Mouse (Mus musculus): ENCODE results near the gene Isg20.

Gene Isg20

GRCm38 (mm10) chr7:78903174-78903870, 9.9 kb upstream of the Isg20 start:
- DNase-seq (ENCODE audit: inconsistent age in 2 of 2, low spot score in 1 of 2) = peak in 1 of 2 experiments; percentile 76

DNA sequence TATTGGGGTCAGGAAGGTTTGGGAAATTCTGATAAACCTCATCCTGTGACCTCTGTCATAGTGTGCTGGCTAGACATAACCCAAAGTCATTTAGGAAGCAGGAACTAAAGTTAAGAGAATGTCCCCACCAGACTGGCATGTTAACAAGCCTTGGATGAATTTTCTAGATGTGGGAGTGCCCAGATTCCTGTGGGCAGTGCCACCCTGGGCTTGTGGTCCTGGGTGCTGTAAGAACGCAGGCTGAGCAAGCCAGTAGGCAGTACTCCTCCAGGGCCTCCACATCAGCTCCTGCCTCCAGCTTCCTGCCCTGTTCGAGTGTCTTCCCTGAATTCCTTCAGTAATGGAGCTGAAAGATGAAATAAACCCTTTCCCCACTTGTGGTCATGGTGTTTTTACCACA, 9.0 kb upstream of the Isg20 start:
- DNase-seq (ENCODE audit: inconsistent age in 2 of 2, low spot score in 1 of 2) = no peak

- DNase-seq (ENCODE audit: inconsistent age in 2 of 2, low spot score in 1 of 2) = no peak
These were observed 4.2 kb upstream of the Isg20 start for GRCm38 (mm10) chr7:78909026-78909425.

DNA sequence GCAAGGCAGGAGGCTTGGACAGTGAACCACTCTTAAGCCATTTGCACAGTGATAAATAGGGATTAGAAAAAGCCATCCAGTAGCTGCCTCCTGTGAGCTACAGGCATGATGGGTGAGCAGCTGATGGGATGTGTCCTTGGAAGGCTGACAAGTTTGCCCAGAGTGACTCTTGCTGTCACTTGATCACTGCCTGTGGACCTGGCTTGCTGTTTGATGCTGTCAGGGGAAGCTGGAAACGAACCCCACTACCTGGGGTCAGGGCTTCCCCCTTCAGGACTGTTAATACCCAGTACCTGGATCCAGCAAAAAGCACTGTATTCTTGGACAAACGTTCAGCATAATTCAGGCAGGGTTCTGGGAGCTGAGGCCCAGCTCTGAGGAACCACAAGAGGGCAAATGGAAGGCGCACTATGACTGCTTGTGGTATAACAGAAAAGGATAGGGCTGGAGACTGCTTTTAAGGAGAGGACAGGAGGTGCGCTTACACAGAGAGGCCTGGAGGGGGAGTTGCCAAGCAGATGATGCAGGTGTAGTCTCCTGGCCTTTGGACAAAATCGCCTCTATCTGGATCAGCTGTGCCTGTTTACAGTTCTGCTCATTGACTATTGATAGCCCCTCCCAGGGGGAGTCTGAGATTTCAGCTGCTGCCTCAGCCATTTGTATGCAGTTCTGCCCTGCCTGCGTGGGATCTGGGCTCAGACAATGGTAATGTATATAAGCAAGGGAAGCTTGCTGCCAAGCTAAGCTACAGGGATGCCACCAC, 2.7 kb upstream of the Isg20 start:
- DNase-seq (ENCODE audit: inconsistent age in 2 of 2, low spot score in 1 of 2) = peak; percentile 42 to 71

- no peak for DNase-seq (ENCODE audit: inconsistent age in 2 of 2, low spot score in 1 of 2)
These were observed 2.0 kb upstream of the Isg20 start for GRCm38 (mm10) chr7:78911209-78911608.

GRCm38 (mm10) chr7:78912253-78912973, 811 bp upstream of the Isg20 start:
- peak in 1 of 2 experiments; percentile 63 for DNase-seq (ENCODE audit: inconsistent age in 2 of 2, low spot score in 1 of 2)

DNA sequence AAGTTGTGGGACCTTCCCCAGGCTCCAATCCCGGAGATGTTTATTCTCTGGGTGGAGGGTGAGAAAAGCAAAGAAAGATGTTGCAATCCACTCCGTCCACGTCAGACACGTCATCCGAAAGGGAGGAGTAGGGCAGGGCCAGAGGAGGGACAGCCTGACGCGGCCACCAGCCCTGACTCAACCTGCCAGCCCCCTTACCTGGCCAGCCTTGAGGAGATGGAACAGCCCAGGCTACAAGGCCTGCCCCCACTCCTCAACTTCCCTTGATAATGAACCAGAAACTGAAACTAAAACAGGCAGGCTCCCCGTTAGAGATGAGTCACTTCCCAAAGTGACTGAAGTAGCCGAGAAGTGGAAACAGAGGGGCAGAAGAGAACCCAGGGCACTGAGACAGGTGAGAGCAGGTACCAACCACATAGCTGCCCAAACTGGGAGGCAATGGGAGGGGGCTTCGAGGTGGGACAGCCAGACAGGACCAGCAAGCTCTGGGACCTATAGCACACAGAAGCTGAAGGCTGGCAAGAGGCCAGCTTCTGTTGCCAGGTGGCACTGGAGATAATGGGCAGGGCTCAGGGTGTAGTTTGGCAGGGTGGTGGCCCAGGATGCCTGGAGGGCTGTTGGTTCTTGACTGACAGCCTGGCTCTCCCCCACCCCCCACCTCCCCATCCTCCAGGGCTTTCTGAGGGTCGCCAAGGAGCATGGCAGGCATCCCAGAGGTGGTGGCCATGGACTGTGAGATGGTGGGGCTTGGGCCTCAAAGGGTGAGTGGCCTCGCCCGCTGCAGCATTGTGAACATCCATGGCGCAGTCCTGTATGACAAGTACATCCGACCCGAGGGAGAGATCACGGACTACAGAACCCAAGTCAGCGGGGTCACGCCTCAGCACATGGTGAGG, 673 bp downstream of the Isg20 start:
- peak; percentile 80 to 94 for DNase-seq (ENCODE audit: inconsistent age in 2 of 2, low spot score in 1 of 2)

GRCm38 (mm10) chr7:78914545-78914845, 1.3 kb downstream of the Isg20 start:
- no peak for DNase-seq (ENCODE audit: inconsistent age in 2 of 2, low spot score in 1 of 2)

DNA sequence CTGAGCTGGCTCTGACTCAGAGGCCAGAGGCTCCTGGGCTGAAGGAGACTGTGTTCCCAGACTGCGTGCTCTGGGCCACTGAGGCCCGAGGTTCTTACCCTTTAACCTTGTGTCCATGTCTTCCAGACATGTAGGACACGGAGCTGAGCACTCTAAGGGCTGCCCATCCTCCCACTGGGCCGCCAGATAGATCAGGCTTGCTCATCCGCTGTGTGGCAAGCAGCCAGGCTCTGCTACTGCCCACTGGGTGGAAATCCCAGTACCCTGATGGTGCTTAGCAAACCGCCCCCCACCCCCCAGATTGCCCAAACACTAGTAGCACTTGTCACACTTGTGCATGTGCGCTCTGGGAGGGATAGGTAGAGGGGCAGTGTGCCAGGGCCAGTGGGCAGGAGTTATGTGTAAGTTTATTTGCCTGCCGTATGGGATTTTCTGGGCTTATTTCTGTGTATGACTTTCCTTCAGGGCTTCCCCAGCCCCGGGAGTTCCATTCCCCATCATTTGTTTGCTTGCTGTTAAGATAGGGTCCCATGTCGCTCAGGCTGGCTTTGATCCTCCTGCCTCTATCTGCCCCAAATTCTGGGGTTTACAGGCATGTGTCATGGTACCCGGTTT, 1.8 kb downstream of the Isg20 start:
- peak; percentile 45 to 69 for DNase-seq (ENCODE audit: inconsistent age in 2 of 2, low spot score in 1 of 2)

DNA sequence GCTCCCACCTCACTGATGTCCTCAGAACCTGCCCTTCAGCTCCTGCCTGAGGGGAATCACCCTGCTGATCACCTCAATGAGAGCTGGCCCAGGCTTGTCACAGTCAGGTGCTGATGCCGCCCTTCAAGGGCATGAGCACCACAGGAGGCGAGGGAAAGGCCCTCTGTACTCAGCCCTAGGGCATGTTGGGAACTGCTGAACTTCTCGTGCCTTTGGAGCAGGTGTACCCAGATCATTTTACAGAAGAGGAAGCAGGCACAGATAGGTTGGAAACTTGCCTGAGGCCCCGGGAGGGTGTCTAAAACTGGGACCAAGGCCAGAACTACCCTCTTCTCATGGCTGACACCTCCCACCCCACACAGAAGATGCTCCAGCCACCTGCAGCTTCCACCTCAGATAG, 5.5 kb downstream of the Isg20 start:
- peak in 1 of 2 experiments; percentile 19 for DNase-seq (ENCODE audit: inconsistent age in 2 of 2, low spot score in 1 of 2)

DNA sequence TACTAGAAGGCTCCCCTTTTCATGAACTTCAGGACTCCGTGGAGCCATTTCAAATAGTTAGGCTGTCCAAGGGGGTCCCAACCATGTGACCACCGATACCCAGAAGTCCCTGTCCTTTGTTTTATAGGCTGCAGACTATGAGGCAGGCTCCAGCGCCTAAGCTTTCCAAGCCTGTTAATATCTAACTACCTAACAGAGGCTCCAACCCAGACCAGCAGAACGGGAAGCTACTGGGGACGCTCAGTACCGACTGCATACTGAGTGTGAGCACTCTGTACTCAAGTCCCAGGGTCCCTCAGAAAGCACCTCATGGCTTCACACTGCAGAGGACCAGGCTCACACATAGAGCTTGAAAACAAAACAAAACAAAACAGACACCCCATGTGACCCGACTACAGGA, 9.3 kb downstream of the Isg20 start:
- no peak for DNase-seq (ENCODE audit: inconsistent age in 2 of 2, low spot score in 1 of 2)

- DNase-seq (ENCODE audit: inconsistent age in 2 of 2, low spot score in 1 of 2) = peak; percentile 65 to 88
These were observed 11.1 kb downstream of the Isg20 start for GRCm38 (mm10) chr7:78924300-78924699.

DNA sequence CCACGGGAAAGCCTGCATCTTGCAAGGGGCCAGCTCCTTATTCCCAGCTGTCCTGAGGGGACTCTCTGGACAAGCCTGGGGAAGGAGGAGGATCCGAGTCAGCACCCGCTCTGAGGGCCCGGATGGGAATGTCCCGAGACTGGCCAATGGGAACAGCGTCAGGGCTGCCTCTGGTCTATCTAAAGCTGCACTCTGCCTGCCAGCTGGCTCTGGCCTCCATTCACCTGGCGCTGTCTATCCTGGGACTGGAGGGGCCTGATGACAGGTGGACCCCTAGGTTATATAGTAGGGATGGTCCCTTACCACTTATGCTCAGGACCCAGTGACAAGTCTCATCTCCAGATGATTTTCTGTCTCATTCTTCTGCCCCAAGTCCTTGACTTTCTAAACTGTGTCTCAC, 11.6 kb downstream of the Isg20 start:
- peak in 1 of 2 experiments; percentile 22 for DNase-seq (ENCODE audit: inconsistent age in 2 of 2, low spot score in 1 of 2)

DNA sequence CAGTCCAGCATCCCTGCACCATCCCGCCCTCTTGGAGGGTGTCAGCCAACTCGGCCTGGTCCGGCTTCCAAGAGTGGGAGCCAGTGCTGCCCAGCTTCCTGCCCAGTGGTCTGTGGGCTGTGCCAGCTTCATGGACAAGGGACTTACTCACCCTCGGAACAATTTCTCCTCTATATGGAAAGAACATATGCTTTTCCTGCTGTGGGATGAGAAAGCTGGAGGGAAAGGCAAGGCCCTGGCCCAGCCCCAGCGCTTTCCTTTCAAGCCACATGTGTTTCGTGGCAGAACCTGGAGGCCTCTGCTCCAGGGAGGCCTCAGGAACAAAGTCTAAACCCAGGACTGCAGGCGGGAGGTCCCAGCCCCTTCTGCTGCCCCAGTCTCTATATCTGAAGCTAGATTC, 12.5 kb downstream of the Isg20 start:
- peak in 1 of 2 experiments; percentile 21 for DNase-seq (ENCODE audit: inconsistent age in 2 of 2, low spot score in 1 of 2)

DNA sequence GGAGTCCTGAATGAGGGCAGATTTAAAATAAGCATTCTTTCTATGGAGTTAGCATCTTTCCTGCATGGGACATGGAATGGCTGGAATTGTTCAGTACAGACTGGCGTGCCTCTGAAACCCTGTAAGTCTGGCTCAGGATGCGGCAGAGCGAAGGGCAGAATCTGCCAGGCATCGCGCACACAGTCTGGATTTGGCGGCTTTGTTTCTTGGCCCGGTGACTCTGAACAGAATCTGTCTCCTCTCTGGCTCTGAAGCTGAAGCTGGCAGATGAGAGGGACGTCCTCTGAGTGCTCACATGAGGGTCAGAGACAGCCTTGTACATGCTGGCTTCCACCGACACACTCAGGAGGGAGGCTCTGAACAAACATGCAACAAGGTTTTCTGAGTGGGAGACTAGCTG, 12.9 kb downstream of the Isg20 start:
- no peak for DNase-seq (ENCODE audit: inconsistent age in 2 of 2, low spot score in 1 of 2)

- DNase-seq (ENCODE audit: inconsistent age in 2 of 2, low spot score in 1 of 2) = peak in 1 of 2 experiments; percentile 28
These were observed 14.0 kb downstream of the Isg20 start for GRCm38 (mm10) chr7:78927266-78927665.

GRCm38 (mm10) chr7:78938957-78939602, 25.9 kb downstream of the Isg20 start:
- no peak for DNase-seq (ENCODE audit: inconsistent age in 2 of 2, low spot score in 1 of 2)

GRCm38 (mm10) chr7:78940971-78941370, 27.7 kb downstream of the Isg20 start:
- DNase-seq (ENCODE audit: inconsistent age in 2 of 2, low spot score in 1 of 2) = no peak

DNA sequence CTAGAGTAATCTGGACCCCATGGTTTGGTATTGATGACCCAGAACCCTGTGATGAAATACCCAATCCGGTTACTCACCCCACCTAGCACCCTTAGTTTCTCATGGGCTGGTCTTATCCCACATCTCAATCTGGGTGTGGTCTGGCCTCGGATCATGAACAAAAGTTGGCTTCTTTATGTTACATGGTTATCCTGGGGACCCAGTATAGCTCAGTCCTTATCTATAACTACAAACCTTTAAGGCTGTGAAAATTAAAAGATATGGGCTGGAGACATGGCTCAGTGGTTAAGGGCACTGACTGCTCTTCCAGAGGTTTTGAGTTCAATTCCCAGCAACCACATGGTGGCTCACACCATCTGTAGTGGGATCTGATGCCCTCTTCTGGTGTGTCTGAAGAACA, 29.3 kb downstream of the Isg20 start:
- no peak for DNase-seq (ENCODE audit: inconsistent age in 2 of 2, low spot score in 1 of 2)
